ENCODE assay signal across 9 mouse cellular contexts in the genomic region with DNA sequence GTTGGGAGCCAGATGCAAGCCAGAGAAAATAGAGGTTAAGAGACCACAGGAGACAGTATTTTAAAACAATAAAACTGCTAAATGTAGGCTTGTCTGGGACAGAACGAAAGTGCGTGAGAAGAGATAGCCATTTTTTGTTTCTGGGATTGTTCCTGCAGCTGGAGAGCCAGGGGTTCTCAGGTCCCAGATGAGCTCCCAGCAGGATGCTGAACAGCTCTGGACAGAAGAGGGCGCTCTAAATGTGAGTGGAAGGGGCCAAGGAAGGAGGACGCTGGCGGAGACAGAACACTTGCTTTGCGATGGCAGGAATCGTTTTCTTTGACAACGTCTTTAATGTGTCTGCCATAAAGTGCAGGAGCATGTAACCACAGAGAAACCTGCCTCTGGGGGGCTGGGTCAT. TPM values are rescaled to one million over a fixed set of nuclear protein-coding genes. Genes with fewer than 3 reads are reported as not detected.
DNase-seq lines count a peak whose midpoint lies in the region; ATAC-seq and TF ChIP-seq lines count a peak whose summit lies in the region.
"Had no signal": no experiment of that assay in that cellular context is flagged by ENCODE, and none has a peak within 500 bp of the region (broad histone marks: within the 10 kb centered on the region; RNA-seq: fewer than 3 reads in every experiment).

No protein-coding gene starts in this region.

- H3K9me3 ChIP-seq in hindbrain, embryonic 11.5 days (ENCODE audit: control insufficient read depth, low read length): no peaks in the 10 kb centered on the region
- no peaks in the 10 kb centered on the region for H3K9me3 ChIP-seq in hindbrain, embryonic 13.5 days
- H3K9me3 ChIP-seq in midbrain, postnatal 0 days (ENCODE audit: low read length): no peaks in the 10 kb centered on the region

- H3K4me3 ChIP-seq in hindbrain, embryonic 11.5 days (ENCODE audit: low read depth, low read length): no peak overlapping the region
- H3K4me3 ChIP-seq in hindbrain, embryonic 13.5 days: no peak overlapping the region
- H3K4me3 ChIP-seq in midbrain, postnatal 0 days (ENCODE audit: low read depth, low read length): no peak overlapping the region
- no peak overlapping the region for H3K4me3 ChIP-seq in cerebellum, adult 2 months (replicated peaks; ENCODE audit: insufficient read depth, low read depth, low read length)
- H3K4me3 ChIP-seq: neural tube, embryonic 13.5 days had no signal

- peak; percentile 73 for DNase-seq in hindbrain, embryonic 11.5 days (ENCODE audit: low spot score)
- DNase-seq in B cell, adult 2 months: peak; percentile 31 to 52
- DNase-seq in adrenal gland, postnatal 14 days: peak; percentile 65
- peak; percentile 70 for DNase-seq in heart, postnatal 4 days
- DNase-seq in midbrain, postnatal 0 days (ENCODE audit: low spot score): no peak
- DNase-seq in cerebellum, adult 2 months: no peak
- no peak for DNase-seq in cerebellum, adult 8-10 months

- H3K9ac ChIP-seq in hindbrain, embryonic 11.5 days (ENCODE audit: low read depth, low read length): no peak overlapping the region
- H3K9ac ChIP-seq in hindbrain, embryonic 13.5 days: no peak overlapping the region
- H3K9ac ChIP-seq in midbrain, postnatal 0 days (replicated peaks; ENCODE audit: low read length, poor library complexity, severe bottlenecking): no peak overlapping the region
- H3K9ac ChIP-seq: neural tube, embryonic 13.5 days had no signal

- TF ChIP-seq CTCF in midbrain, postnatal 0 days (IDR thresholded peaks at IDR 0.05): peak; percentile 63
- TF ChIP-seq CTCF in cerebellum, adult 2 months (IDR thresholded peaks at IDR 0.05; ENCODE audit: borderline replicate concordance, insufficient read depth, low read depth, low read length): no peak

- peaks cover 3% of the 10 kb centered on the region for H3K4me1 ChIP-seq in hindbrain, embryonic 11.5 days (replicated peaks; ENCODE audit: control insufficient read depth, insufficient read depth, low read length)
- H3K4me1 ChIP-seq in hindbrain, embryonic 13.5 days (replicated peaks): peaks cover 21% of the 10 kb centered on the region
- H3K4me1 ChIP-seq in midbrain, postnatal 0 days (ENCODE audit: insufficient read depth, low read length): no peaks in the 10 kb centered on the region
- H3K4me1 ChIP-seq in cerebellum, adult 2 months (ENCODE audit: control insufficient read depth, insufficient read depth, low read length): no peaks in the 10 kb centered on the region

- no peak for ATAC-seq in hindbrain, embryonic 11.5 days (ENCODE audit: low FRiP score)
- ATAC-seq in hindbrain, embryonic 13.5 days (ENCODE audit: low FRiP score): no peak
- ATAC-seq in midbrain, postnatal 0 days (ENCODE audit: low FRiP score): no peak

- TF ChIP-seq POLR2A in cerebellum, adult 2 months (IDR thresholded peaks at IDR 0.05; ENCODE audit: borderline replicate concordance, insufficient read depth, low read length): no peak

- H3K27me3 ChIP-seq in hindbrain, embryonic 11.5 days (ENCODE audit: control insufficient read depth, insufficient read depth, low read length): peaks cover 3% of the 10 kb centered on the region; the same call in 1 of the 2 replicates
- peaks cover 16% of the 10 kb centered on the region; the same call in 1 of the 2 replicates for H3K27me3 ChIP-seq in hindbrain, embryonic 13.5 days
- no peaks in the 10 kb centered on the region for H3K27me3 ChIP-seq in midbrain, postnatal 0 days (ENCODE audit: insufficient read depth, low read length)
- H3K27me3 ChIP-seq in cerebellum, adult 2 months (ENCODE audit: control insufficient read depth, insufficient read depth, low read length): peaks cover 2% of the 10 kb centered on the region; the same call in 1 of the 2 replicates

- H3K4me2 ChIP-seq in hindbrain, embryonic 11.5 days (replicated peaks; ENCODE audit: low read depth, low read length): no peak overlapping the region
- no peak overlapping the region for H3K4me2 ChIP-seq in hindbrain, embryonic 13.5 days
- H3K4me2 ChIP-seq in midbrain, postnatal 0 days (ENCODE audit: low read depth, low read length, poor library complexity, severe bottlenecking): no peak overlapping the region
- H3K4me2 ChIP-seq: neural tube, embryonic 13.5 days had no signal

- H3K36me3 ChIP-seq in hindbrain, embryonic 11.5 days (ENCODE audit: control insufficient read depth, insufficient read depth, low read length): no peaks in the 10 kb centered on the region
- H3K36me3 ChIP-seq in hindbrain, embryonic 13.5 days: no peaks in the 10 kb centered on the region
- no peaks in the 10 kb centered on the region for H3K36me3 ChIP-seq in midbrain, postnatal 0 days (ENCODE audit: insufficient read depth, low read length)
- H3K36me3 ChIP-seq: neural tube, embryonic 13.5 days had no signal

- 31% methylated on average over 8 of the region's 8 CpGs for WGBS in hindbrain, embryonic 11.5 days
- WGBS in hindbrain, embryonic 13.5 days: 35% methylated on average over 8 of the region's 8 CpGs
- WGBS in midbrain, postnatal 0 days: 33% methylated on average over 8 of the region's 8 CpGs
- 39% methylated on average over 8 of the region's 8 CpGs for WGBS in cerebellum, adult 2 months

- no peak overlapping the region for H3K27ac ChIP-seq in hindbrain, embryonic 11.5 days (ENCODE audit: low read depth, low read length)
- no peak overlapping the region for H3K27ac ChIP-seq in hindbrain, embryonic 13.5 days
- H3K27ac ChIP-seq in midbrain, postnatal 0 days (ENCODE audit: low read depth, low read length): no peak overlapping the region
- no peak overlapping the region for H3K27ac ChIP-seq in cerebellum, adult 2 months (ENCODE audit: insufficient read depth, low read length)
- H3K27ac ChIP-seq: neural tube, embryonic 13.5 days had no signal

RNA-seq across cellular contexts. Expression of gene Sdk2, which starts 5.2 kb away (rescaled TPM):
- 2.9 and 4.2 TPM in 2 replicates for polyA plus RNA-seq in hindbrain, embryonic 11.5 days (2014; fragmentation: Nextera tagmentation; extraction: Ambion mirVana)
- polyA plus RNA-seq in hindbrain, embryonic 13.5 days (2015; fragmentation: Nextera tagmentation; extraction: Ambion mirVana): 4.2 TPM in 2 replicates
- total RNA-seq in adrenal gland, postnatal 14 days (2021): 2.9 and 4.4 TPM in 2 replicates
- total RNA-seq in heart, postnatal 4 days (2021): 1 to 10 TPM; 4.8 to 5.1 TPM
- total RNA-seq in midbrain, postnatal 0 days (2014; rRNA removed): 26.1 and 26.4 TPM in 2 replicates
- 2.1 and 2.5 TPM in 2 replicates for polyA plus RNA-seq in midbrain, postnatal 0 days (2015; fragmentation: Nextera tagmentation; extraction: Ambion mirVana)
- polyA plus RNA-seq in cerebellum, adult 2 months (2012; rRNA removed): 3.1 and 3.2 TPM in 2 replicates

Comparison
In these comparisons a context has a peak if more than half of its experiments do, and no peak if none do; other contexts are left out.
1. DNase-seq: peak in hindbrain, embryonic 11.5 days (single experiment), B cell, adult 2 months (2 of 2), adrenal gland, postnatal 14 days (single experiment) and heart, postnatal 4 days (single experiment); none in midbrain, postnatal 0 days (single experiment), cerebellum, adult 2 months (0 of 2) and cerebellum, adult 8-10 months (single experiment).